Mouse (Mus musculus): Measurements from ENCODE around the gene Aox3.

DNA sequence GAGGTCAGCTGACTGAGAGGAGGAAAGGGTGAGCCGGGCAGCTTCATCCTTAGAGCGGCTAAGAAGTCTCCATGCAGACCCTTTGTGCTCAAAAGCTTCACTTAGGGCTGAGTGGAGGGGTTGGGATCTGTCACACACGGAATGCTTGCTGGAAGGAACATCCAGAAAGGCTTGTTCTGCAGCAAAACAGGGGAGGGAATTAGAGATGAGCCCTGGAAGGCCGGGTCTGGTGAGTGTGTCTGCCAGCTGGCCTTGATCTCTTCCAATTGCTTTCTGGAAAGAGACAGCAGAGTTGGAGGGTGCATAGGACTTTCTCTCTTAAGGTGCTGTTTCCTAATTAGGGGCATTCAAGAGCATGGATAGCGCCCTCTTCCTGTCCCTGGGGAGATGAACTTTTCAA lies 23.6 kb upstream of the Aox3 start:
- TF ChIP-seq CTCF (IDR thresholded peaks at IDR 0.05; ENCODE audit: low read depth, low read length) (no peak), POLR2AphosphoS5 (IDR thresholded peaks at IDR 0.05; ENCODE audit: insufficient replicate concordance, low read depth, low read length) (no peak), TAL1 (conservative IDR thresholded peaks at IDR 0.05; ENCODE audit: low read depth, low read length) (no peak)

Measured in G1E (cell line).